Mouse (Mus musculus): ENCODE results near the gene Efna3.

The Efna3 gene

DNA sequence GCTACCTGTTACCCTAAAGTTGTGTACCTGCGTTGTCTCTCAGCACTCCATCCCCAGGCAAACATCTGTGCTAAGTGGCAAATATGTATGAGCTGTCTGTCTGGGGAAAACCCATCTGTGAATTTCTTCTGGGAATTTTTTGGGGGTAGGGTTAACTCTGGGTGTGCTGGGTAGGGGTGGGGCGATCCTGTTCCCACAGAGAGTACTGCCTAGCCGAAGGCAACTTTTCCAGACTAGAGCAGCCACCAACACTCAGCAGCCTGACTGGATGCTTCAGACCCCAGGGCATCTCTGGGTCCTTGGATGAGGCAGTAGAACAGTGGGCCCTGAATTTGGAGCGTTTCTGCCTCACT is 40.5 kb downstream of the Efna3 start:
- no peak for DNase-seq

DNA sequence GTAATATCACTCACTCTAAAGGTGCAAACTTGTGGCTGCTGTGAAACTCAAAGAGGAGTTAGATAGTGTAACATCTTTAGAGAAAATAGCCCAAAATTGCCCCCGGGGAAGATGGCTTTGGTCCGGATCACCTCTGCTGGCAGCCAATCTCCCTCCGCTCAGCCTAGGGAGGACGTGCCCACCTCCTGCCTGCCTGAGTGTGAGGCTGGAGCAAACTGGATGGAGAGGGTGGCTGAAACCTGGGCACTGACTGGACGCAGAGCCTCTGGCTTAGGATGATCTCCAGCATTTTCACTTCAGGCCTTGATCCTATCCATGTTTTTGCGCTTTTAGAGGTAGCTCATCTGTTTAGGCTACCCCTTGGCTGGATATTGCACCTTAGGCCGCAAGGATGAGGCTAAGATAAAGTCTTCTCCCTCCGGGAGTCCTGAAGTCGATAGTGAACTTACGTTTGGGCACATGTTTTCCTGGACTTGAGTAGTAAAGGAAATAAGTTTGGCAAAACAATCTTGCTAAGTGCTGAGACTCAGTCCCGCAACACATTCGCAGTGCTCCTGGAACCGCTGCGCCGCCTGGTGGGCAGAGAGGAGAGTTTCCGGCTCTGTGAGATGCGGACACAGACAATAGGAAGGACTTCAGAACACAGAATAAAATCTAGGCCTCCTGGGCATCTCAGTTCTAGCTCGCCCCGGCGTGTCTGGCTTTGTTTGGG is 41.0 kb downstream of the Efna3 start:
- peak; percentile 86 for DNase-seq

DNA sequence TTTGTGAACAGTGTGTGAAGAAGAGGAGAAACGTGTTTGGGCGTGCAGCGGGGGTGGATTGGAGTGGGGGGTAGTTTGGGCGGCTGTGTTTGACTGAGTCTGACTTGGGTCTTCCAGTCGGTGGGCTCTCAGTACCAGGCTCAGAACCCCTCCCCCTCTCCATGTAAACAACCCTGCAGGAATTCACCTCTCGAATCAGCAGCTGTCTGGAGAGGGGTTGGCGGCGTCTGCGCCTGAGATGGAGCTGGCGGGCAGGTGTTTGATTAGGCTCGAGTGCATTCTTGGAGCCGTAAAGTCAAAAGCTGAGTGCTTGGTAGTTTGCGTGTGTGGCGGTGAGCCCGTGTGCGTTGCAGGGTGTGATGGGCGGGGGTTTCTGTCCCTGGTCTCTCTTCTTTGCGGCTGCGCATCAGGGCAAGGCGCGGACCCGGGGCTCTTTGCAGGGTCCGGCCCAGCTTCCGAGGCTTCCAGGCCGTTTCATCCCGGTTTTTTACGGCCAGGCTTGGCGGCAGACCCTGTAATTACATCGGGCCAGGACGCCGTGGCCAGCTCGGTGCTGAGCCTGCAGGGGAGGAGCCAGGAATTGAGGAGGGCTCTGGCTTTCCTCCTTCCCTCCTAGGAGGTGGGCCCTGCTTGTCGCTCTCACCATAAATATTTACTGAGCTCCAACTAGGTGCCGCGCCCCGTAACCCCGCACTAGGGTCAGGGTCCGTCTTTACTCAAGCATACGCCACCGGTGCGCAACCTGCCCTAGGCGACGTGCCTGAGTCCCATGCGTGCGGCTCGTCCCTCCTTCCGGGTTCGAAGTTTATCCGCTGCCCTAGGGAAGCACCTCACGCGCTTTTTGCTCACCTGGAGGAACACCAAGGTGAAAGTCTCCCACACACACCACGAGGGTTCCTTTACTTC is 41.9 kb downstream of the Efna3 start, which contains the start of gene Efna1:
Gene Efna1, minus strand, starts transcription at position 537 of the 906 bp plus-strand sequence.
- DNase-seq: no peak

DNA sequence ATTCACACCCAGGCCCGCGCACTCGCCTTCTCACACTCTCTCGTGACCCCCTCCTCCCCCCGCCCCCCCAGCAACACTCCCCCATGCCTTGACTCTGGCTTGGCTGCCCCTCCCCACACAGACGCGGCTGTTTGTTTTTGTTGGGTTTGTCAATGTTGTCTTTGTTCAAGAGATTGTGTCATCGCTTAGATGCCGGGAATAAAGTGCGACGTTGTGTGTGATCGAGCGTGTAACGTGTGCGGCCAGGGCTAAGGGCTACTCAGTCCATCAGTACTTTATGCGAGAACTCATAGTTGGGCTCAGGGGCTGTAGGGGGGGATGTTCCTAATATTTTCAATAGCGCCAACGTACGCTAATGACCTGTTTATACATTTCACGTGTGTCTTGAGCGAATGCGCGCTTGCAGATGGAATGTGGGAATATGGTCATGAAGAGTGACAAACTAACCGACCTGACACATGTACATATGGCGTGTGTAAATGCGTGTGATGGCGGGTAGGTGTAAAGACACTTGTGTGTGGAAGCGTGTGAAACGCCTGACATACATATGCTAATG is 42.6 kb downstream of the Efna3 start:
- no peak for DNase-seq

DNA sequence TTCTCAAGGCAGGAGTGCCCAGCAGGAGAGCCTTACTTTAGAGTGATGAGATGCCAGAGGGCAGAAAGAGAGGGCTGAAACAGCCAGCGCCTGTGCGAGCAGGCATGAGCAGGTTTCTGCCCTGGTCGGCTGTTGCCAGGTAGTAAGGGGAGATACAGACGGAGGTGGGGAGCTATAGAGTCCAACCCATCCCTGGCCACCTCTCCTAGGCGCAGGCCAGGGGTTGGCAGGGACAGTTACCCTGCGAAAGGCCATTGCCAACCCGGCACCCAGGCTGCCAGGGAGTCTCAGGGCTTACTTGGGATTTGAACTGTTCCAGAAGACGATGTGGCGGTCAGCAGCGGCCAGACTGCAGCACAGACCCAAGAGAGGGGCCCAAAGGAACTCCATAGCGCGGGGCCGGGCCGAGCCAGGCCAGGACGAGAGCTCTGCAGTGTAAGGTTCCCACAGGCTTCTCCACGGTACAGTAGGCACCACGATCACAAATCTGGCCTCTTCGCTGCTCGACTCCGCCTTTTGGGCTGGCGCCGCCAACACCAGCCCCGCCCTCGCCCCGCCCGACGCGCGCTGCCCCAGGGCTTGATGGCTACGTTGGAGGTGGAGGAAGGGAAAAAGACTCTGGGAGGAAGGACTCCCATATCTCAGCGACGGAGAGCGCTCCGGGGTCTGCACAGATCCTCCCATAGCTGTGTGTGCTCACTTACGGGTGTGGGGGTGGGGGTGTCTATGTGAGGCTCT is 43.4 kb downstream of the Efna3 start:
- peak; percentile 67 for DNase-seq

DNA sequence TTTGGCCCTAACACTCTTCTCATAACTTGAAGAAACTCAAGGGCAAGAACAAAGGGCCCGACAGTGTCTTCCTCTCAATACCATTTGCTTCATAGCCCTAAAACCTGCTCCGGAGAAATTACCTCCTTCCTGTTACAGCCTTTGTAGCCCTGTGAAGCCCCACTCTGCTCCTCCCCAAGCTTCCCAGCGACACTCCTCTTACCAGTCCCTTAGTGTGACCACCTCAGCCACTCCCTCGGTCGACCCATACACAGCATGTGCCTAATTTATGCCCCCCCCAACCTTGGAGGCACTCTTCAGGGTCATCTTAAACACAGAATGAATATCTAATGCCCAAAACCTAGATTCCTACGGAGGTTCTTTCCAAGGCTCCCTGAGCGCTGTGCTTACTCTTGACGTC is 44.1 kb downstream of the Efna3 start:
- DNase-seq: no peak

DNA sequence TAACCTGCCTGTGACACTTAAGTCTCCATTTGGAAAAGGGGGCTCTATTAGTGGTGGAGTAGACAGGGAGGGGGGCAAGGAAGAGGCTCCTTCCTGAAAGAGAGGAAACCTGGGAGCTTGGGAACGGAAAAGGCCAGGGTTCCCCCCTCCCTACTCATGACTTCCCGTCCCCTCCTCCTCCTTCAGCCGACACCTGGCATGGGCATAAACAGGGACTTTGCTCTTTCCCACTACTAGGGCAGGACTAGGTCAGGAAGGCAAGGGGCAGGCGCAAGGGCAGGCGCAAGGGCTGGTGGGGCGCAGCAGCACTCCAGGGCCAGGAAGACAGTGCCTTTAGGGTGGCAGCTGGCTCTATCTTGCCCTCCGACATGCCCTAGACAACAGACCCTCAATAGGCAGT is 44.7 kb downstream of the Efna3 start:
- no peak for DNase-seq

DNA sequence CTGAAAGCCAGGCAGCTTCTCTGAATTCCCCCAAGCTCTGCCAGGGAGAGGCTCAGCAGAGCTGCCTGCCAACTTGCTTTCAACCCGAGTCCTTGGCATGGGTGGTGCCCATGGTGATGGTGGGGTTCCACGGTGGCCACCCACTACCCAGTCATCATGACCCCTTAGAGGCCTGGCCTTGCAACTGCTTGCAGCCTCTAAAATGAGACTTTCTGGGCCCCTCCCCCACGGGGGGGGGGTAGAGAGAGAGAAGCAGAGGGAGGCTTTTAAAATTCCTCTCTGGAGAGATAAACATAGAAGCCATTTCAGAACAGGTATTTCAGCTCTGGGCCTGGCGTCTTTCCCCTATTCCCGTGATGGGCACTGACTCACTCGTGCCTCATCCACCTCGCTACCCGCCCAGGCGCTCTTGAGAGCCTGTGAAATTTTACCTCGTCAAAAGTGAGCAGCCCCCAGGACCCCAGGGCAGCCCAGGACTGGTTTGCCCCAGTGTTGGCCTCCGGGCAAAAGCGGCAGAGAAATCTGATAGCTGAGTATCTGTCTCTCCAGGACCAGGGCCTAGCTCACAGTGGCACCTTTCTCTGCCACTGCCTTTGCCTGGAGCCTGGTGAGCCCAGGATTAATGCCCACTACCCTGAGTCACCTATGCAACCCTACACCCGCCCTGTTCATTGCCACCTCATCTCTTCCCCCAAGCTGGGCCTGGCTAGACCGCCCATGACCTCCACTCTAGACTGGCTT is 45.3 kb downstream of the Efna3 start:
- DNase-seq: no peak

DNA sequence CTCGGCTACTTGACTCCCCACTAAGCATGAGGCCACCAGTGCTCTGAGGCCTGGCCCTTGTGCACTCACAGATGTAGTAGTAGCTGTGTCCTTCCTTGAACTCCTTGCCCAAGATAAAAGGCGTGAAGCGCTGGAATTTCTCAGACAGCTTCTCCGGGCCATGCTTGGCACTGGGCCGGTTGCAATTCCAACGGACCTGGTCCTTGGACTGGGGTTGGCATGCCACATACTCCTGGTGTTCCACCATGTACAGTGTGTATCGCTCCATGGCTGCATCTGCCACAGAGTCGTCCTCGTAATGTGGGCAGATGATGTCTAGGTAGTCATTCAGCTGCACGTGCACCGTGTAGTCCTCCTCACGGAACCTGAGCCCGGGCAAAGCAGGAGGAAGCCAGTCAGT is 46.7 kb downstream of the Efna3 start:
- DNase-seq: no peak

DNA sequence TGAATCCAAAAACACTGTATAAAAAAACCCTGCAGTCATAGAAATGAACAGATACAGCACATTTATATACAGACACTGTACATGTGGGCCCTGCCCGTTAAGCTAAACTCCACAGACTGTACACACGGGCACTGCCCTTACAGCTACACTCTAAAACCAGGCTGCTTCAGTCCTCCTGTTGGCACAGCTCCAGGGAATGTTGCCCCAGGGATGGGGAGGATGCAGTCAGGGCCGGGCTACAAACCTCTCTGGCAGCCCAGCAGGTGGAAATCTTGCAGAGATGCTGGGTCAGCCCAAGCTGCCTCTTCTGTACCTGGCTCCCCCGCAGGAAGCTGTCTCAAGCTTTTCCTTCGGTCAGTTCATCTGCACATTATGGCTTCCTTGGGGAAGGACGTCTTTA is 51.0 kb downstream of the Efna3 start:
- DNase-seq: no peak

DNA sequence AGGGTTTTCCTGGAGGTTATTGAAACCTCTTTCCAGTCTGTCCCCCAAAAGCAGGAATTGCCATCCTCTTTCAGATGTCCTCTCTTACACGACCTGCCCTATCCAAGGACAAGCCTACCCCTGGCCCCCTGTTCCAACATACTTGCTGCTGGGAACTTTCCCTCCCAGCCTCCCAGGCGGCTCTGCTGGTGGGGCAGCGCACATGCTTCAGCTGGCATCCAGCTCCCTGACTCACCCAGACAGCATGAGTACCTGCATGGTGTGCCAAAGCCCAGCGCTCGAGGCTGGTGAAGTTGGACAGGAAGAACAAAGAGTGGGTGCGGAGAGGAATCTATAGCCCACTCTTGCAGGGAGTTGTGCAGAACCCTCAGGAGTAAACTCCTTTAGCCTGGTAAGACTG is 51.9 kb downstream of the Efna3 start:
- DNase-seq: peak; percentile 58

DNA sequence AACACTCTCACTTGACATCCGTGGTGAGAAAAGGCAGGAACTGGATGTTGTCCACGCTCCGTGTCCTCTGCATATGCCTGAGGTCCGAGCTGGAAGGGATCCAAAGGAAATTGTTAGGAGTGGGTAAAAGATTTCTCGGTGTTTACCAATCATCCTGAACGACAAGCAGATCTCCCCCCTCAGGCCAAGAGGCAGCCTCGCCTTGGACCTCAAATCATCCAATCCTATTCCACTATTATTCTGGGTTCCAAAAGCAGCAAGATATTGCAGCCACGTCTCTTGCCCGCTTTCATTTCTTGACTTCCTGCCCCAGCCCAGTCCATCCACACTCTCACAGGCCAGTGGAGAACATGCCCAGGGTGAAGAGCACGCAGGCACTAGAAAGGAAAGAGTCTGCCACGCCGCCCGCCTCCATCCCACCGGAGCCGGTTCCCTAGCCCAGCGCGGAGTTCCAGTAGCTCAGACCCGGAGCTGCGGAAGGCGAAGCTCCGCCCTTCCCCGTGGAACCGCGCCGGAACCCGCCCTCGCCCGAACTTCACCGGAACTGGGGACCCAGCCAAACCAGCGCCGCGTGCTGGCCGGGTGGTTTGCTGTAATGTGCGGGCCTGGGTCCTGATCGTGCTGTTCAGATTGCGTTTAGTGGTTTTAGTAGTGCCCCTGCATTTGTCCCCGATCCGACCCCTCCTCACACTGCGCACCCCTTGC is 52.6 kb downstream of the Efna3 start, which contains the start of gene Slc50a1:
Gene Slc50a1, minus strand, starts transcription at position 520 of the 705 bp plus-strand sequence.
- DNase-seq: peak; percentile 87

DNA sequence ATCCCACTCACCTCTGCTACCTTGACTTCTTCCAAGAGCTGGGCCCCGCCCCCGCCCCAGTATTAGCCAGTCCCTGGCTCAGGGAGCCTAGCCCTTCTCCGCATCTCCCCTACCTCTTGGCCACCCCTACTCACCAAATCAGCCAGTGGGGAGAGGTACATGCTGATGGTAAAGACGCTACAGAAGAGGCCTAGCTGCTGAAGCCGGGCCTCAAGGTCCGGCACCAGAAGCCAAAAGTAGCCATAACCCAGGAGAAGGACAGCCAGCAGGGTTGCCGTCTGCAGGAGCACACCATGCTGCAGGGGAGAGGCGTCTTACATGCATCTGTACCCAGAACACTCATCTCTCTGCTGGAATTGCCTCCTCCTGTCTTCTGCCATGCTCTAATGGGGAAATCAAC is 53.8 kb downstream of the Efna3 start:
- no peak for DNase-seq

DNA sequence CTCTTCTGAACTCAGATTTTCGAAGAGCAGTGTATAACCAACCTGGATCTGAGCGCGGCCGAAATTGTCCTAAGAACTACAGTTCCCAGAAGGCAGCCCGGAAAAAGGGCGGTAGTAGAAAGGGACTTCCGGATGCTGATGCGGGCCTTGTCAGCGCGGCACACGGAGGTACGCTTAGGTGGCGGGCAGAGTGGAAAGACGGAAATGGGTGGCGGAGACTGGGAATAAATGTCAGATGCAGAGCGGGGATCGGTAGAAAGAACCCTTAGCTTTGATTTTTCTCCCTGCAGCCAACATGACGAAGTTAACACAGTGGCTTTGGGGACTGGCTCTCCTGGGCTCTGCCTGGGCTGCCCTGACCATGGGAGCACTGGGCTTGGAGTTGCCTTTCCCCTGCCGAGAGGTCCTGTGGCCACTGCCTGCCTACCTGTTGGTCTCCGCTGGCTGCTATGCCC is 56.3 kb downstream of the Efna3 start:
- peak; percentile 78 for DNase-seq
